Mouse (Mus musculus) ZHBTc4 (cell line): Measurements from ENCODE around the gene Irf3.

Experiments used
- DNase-seq: peaks from one replicate; pipeline ENCODE4 v3.0.0-alpha.2; 2011; ENCODE audit warnings: low read depth, low spot score

Irf3 gene

DNA sequence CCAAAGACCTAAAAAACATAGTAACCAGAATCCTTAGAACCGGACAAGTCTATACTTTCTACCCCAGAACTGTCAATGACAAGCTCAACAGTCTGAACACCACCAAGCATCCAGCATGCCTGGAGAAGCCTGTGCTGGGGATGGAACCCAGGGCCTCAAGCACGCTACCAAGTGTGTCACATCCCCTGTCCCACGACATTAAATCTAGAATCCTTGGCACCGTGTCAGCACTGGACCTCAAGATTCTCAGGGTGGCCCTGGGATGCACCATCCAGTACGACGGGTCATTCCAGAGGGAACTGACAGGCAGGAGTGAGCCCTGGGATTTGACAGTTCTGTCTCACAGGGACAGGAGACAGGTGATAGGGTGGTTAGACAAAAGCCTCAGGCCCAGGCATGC, 32.5 kb downstream of the Irf3 start:
- no peak for DNase-seq

DNA sequence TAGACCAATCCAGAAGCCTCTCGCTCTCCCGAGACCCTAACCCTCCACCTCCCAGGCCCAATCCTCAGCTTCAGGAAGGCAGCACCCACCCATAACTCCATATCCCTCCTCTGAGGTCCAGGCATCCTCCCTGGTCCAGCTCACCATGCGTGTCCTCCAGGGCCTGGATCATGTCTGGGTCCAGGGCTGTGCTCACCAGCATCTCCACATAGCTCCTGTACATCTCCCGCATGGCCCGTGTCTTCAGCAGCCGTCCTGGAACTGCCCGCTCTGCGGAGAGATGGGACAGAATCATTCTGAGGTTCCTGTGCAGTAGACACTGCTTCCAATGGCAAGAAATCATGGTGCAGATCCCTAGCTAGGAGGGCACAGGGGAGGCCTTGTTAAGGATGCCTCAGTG, 33.4 kb downstream of the Irf3 start:
- no peak for DNase-seq

DNA sequence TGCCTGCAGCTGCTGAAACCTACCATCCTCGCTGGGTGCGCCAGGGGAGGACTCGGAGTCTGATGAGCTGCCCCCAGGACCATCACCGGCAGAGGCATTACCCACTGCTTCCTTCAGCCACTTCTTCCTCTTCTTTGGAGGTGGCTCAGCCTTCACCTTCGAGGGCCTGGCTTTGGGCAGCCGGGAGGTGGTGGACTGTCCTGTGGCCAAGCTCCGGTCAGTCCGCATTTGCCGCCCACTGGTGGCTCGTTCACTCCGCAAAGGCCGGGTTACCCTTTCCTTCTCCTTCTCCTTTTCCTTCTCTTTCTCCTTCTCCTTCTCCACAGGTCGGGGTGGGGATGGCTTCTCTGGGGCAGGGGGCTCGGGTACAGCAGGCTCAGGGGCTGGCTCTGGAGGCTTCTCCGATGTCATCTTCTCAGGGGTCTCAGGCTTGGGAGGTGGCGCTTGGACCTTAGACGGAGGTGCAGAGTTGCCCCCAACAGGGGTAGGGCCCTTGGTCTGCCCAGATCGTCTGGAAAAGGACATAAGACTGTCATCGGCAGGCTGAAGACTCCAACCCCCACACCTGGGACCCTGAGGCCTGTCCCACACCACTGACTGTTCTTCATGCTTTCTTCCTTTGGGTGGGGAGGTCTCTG, 36.4 kb downstream of the Irf3 start:
- DNase-seq, result no peak

DNA sequence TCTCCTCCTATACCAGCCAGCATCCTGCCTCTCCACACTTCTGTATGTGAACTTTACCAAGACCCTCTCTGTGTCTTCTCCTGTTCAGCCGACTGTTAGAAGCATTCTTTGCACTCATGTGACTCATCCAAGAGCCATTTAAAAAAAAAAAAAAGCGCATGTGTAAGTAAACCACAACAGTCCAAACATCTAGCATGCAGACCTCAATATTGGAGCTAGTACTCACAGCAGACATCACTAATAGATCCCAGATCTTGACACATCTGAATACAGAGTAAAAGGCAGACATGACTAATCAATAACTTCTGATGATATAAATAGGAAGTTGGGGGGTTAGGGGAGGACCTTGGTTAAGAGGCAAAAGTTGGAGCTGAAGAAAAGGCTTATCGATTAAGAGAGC, 38.2 kb downstream of the Irf3 start:
- no peak for DNase-seq

DNA sequence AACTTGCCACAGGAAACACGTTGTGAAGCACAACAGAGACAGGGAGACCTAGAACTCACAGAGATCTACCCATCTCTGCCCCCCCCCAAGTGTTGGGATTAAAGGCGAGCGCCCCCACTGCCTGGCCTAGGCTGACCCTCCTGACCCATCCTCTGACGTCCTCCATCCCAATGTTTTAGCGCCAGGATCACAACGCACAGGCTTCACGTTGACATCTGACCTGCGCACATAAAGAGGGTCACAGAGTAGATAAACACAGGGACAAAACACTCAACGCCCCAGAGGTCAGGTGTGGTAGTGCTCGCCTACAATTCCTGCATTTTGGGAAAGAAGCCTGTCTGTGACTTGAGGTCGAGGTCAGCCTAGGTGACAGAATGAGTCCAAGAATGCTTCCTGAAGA, 39.3 kb downstream of the Irf3 start:
- DNase-seq, result no peak

DNA sequence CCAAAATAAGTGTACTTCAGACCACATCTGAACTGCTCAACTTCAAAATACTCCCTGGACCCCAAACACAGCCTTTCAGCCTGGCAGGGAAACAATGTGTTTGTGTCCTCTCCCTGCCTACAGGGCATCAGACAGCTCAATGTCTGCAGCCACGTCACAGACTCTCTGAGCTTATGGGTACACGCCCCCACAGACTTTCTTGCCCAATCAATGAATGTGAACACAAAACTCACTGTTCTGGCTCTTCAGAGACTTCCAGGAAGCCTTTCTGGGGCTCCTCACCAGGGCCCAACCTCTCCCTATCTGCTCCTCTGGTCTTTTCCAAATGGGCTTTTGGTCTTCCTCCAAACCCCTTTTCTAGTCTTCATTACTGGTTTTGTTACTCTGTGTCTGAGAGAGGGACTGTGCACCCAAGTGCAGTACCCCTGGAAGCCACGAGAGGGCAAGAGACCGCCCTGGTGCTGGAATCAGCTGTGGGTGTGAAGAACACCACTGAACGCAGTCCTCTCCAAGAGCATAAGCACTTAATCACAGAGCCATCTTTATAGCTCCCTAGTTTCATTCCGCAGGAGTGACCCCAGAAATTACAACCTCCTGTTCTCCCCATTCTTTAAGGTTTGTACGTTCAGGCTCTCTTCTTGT, 40.4 kb downstream of the Irf3 start:
- peak; percentile 87 for DNase-seq

DNA sequence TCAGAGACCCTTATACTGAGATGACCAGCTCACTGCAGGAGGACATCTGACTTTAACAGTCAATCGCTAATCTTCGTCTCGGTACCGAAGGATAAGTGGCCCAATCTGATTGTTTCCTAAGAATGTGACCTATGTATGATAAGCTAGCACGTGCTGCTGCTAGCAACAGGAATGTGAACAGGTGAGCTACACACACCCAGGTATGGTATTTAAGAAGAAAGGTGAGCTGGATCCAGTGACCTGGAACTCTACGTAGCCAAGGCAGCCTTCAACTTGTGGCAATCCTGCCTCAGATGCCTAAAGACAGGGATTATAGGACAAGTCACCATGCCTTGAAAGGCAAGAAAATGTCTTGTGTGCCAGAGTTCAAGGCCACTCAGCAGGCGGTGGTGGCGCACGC, 41.0 kb downstream of the Irf3 start:
- no peak for DNase-seq

DNA sequence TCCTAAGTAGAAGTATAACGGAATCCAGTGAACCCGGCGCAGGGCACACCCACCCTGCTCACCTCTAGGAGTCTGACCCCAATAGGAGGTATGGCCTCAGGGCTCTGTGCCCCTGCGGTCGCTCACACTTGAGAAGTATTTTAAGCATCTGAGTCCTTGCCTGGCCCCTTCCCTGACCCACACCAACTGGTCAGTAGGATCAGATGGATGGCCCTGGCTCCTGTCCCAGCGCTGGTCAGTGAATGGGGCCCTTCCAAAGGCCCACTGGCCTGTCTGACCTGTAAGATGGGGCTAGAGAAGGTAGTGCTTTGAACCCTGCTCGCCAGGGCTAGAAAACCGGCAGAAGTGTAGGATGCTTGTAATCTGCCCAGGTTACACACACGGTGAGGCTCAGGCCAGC, 43.4 kb downstream of the Irf3 start:
- no peak for DNase-seq

DNA sequence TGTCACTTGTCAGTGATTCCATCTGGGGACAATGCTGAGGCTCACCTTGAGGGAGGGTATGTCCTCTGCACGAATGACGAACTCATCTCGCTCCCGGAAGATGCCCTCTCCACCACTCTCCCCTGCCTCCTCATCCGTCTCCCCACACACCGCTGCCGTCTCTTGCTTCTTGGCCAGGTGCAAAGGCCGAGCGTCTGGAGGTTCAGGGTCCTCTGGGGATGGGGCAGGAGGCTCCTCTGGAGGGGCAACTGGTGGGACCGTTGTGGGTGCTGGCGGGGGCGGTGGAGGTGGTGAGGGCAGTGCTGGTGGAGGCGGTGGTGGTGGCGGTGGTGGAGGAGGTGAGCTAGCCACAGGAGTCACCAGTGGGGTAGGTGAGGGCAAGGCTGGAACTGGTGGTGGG, 45.9 kb downstream of the Irf3 start:
- no peak for DNase-seq

DNA sequence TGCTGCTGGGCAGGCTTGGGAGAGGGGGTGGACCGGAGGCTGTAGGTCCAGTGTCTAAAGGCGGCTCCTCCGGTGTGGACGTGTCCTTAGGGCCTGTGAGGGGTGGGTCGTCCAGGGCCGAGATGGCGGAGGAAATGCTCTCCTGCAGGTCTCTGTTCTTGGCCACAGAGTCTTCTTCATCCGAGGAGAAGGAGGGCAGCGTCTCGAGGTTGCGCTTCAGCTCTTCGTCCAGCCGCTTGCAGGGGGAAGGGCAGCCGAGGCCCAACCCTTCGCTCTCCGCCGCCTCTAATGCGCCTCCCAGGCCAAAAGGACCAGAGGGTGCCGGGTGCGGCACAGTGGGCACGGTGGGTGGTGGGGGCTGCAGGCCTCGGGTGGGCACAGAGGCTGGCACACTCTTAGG, 48.3 kb downstream of the Irf3 start:
- DNase-seq, result no peak

DNA sequence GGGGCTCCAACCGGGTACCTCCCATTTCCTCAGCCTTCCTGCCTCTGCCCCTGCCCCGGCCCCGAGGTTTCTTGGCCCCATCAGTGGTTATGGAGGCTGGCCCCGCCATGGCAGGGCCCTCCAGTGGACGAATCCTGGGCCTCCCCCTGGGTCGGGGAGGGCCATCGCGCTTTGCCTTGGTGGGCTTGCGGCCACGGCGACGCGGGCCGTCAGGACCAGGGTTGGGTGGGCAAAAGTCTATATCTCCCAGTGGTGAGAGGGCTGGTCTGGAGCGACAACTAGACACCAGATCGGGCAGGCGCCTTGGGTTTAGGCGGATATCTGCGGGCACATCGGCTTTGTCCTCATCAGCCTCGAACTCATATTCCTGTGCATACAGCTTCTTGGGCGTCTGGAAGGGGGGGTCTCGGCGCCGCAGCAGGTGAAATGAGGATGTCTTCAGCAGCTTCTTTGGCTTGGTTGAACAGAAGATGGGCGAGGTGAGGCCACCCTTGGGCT, 49.5 kb downstream of the Irf3 start:
- DNase-seq, result no peak

DNA sequence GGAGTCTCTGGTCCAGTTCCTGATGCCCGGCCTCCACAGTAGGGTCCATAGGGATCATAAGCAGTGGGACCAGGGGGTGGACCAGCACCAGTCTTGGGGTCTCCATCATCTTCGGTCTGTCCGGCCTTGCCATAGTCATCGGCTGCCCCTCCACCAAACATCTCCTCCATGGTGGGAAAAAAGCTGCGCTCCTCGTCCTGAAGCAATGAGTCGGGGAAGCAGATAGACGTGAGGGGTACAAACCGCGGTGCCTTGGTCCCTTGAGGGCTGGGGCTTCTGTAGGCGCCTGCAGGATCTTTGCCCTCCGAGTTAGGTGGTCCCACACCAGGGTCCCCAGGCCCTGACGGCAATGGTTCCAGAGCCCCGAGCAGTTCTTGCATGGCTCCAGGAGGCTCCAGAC, 50.0 kb downstream of the Irf3 start:
- DNase-seq, result no peak

DNA sequence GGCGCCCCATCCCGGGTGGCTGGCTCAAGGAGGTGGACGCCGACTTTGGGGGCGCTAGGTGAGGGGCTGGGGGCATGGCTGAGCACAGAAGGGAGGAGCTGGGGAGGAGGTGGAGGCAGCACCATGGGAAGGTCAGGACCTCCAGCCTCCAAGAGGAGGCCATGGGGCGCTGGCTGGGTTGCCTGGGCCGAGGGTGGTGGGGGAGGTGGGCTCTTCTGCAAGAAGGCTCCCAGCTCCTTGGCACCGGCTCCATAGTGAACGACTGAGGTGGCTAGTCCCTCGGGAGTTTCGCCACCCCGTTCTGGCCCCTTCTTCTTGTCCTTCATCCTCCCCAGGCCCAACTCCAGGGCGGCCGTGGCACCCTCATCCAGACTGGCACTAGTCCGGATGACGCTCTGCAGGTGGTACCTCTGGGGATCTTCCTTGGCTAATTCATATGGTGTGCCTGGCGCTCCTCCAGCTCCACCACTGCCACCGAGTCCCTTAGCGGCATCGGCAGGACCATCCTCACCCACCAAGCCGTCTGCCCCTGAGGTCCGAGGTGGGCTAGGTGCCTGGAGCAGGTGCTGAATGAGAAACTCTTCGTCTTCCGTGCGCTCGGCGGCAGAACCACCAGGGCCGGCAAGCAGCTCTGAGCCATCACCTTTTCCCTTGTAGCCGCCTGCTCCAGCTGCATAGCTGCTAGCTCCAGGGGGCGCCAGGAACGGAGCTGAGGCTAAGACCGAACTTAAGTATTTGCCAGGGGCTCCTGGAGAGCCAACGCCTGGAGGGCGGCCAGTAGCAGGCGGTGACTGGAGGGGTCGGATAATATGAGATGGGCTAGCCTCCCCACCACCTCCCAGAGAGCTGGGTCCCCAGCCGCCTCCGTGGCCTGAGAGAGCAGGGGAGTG, 50.8 kb downstream of the Irf3 start:
- DNase-seq, result peak; percentile 70

DNA sequence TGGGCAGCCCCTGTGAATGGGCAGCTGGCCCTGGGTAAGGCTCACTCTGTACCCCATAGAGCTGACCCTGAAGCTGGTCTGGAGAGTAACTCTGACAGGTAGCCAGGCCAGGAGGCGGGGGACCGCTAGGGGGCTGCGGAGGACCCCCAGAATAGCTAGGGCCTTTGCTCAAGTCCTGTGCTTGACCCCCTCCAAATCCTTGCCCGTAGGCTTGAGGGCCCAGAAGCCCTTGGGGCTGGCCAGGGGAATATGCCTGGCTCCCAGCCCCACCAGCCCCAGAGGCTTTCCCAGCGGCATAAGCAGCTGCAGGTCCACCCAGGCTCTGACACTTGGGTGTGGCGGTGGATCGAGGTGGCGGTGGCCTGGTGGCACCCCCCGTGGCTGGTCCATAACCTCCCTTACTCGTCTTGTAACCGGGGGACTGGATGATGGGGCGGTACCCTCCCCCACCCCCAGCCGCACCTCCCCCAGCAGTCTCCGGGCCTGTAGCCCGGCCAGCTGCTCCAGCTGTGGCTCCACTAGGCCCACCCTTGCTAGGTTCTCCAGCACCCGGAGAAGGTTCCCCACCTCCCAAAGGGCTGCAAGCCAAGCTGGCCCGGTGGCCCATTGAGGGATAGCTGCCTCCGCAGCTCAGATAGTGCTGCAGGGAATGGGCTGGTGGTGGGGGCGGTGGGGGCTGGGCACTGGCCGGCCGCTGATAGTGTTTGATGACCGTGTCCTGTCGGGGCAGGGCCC, 51.6 kb downstream of the Irf3 start:
- DNase-seq, result no peak

DNA sequence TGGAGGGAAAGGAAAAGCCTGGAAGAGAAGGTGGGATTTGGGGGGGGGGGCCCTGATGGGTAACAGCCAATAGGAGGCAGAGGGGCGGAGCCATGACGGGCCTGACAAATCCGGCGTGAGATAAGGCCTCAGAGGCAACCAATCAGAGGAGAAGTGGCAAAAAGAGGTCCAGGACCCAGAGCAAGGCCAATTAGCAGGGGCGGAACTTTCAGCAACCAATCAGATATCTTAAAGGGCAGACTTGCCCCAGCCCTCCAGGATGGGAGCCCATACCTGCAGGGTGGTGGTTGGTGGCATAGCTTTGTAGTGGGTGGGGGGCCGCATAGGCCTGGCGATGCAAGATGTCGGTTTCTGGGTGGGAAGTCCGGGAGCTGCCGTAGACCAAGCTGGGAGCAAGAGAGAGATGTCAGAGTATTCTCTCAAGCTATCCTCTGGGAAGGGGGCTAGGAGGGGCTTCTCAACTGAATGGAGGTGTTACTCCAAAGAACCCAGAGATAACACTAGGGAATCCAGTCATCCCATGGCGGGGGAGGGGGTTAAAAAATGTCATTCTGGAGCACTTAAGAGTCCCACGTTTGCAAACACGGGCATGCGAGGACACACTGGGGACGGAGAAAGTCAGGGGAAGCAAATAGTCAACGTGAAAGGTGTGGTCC, 53.6 kb downstream of the Irf3 start:
- peak; percentile 94 for DNase-seq

DNA sequence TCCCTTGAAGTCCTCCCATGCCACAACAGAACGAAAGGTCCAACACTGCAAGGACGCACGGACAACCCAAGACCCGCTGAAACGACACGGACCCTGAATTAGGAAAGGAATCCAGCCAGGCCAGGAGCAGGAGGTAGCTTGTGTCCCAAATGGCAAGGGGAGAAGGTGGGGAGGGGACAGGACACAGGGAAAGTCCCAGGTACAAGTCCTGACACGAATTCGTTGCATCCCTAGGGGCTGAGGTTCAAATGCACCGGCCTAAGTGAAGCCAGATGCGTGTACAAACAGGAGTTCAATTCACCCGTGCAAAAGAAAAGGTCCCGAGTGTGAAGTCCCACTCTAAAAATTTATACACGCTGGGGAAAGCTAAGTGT, 54.1 kb downstream of the Irf3 start:
- DNase-seq, result no peak
